Mouse (Mus musculus) C2C12 (cell line): Measurements from ENCODE around the gene Cdk5. TPM values are rescaled to one million over a fixed set of nuclear protein-coding genes. Genes with fewer than 3 reads are reported as not detected.
A peak's percentile ranks its signal among the peaks of the same experiment; 100 is the strongest.

Source experiments
- H3K27me3 ChIP-seq: one replicate; pipeline ENCODE4 v1.6.1; 2011; ENCODE audit not compliant: control insufficient read depth, insufficient read depth, insufficient read length
- H3K36me3 ChIP-seq: one replicate; pipeline ENCODE4 v1.6.1; 2011; ENCODE audit not compliant: control insufficient read depth, insufficient read depth
- H3K4me3 ChIP-seq: one replicate; pipeline ENCODE4 v1.5.1; 2011; ENCODE audit warnings: mild to moderate bottlenecking, control low read depth; ENCODE audit not compliant: poor library complexity, insufficient read depth, severe bottlenecking
- H3K79me2 ChIP-seq: one replicate; pipeline ENCODE4 v1.6.1; 2011; ENCODE audit not compliant: control insufficient read depth, insufficient read depth
- H3K79me3 ChIP-seq: one replicate; pipeline ENCODE4 v1.6.1; 2011; ENCODE audit warnings: low read depth, control low read depth
- H3ac ChIP-seq: one replicate; pipeline ENCODE3; 2011; ENCODE audit warnings: low read depth; ENCODE audit not compliant: control insufficient read depth, insufficient read length
- CEBPB ChIP-seq: IDR thresholded peaks from one replicate; pipeline ENCODE4 v1.6.1; 2011; ENCODE audit warnings: low read depth, mild to moderate bottlenecking, control low read depth, moderate library complexity
- CTCF ChIP-seq: IDR thresholded peaks from one replicate; pipeline ENCODE4 v1.5.1; 2011; ENCODE audit not compliant: control insufficient read depth, insufficient read depth, insufficient read length
- FOSL1 ChIP-seq: IDR thresholded peaks from one replicate; pipeline ENCODE4 v1.8.0; 2011; ENCODE audit warnings: mild to moderate bottlenecking, low read length; ENCODE audit not compliant: poor library complexity, insufficient read depth, severe bottlenecking
- MAX ChIP-seq: IDR thresholded peaks from one replicate; pipeline ENCODE4 v1.6.1; 2011; ENCODE audit warnings: mild to moderate bottlenecking, control low read depth
- MYOD1 ChIP-seq: IDR thresholded peaks from one replicate; pipeline ENCODE4 v1.6.1; 2011; ENCODE audit warnings: low read depth; ENCODE audit not compliant: control insufficient read depth, insufficient read length
- MYOG ChIP-seq: IDR thresholded peaks from one replicate; pipeline ENCODE4 v1.6.1; 2011; ENCODE audit not compliant: control insufficient read depth, insufficient read length; ENCODE audit errors: extremely low read depth
- USF1 ChIP-seq: IDR thresholded peaks from one replicate; pipeline ENCODE4 v1.6.1; 2011; ENCODE audit warnings: low read depth, mild to moderate bottlenecking, control low read depth, moderate library complexity
- polyA plus RNA-seq: library from polyadenylated mRNA; unstranded; fragments of >200 nt; fragmentation: generic; extraction: Trizol; gene quantifications from one replicate; pipeline ENCODE4 v1.2.1, GENCODE M21; 2012; ENCODE audit warnings: missing spikeins

Gene Cdk5
- polyA plus RNA-seq, 1 experiment: 33.4 TPM

DNA sequence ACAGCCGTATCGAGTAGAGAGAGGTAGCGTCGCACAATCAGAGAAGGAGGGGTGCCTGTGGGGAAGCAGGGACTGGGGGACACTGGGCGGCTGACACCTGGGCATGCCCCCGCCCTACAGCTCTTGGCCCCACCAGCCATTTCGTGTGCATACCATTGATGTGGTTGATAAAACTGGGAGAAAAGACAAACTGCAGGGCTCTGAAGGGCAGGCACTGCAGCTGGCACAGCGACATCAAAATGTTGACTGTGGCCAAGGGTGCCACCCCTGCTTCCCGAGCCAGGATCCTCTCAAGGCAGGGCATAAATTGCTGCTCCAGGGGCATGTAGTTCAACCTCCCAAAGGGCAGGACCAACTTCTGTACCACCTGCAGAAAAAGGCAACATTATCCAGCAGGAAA is 18.7 kb upstream of the Cdk5 start:
- Histone ChIP-seq H3K36me3 (peaks cover 62% of the 10 kb centered on the region), H3ac (no peak overlapping the region), H3K4me3 (no peak overlapping the region), H3K27me3 (no peaks in the 10 kb centered on the region), H3K79me3 (peaks cover 8% of the 10 kb centered on the region), H3K79me2 (peaks cover 22% of the 10 kb centered on the region)
- TF ChIP-seq USF1 (no peak), MYOG (no peak), FOSL1 (no peak), MYOD1 (no peak), MAX (no peak), CEBPB (no peak), CTCF (no peak)

DNA sequence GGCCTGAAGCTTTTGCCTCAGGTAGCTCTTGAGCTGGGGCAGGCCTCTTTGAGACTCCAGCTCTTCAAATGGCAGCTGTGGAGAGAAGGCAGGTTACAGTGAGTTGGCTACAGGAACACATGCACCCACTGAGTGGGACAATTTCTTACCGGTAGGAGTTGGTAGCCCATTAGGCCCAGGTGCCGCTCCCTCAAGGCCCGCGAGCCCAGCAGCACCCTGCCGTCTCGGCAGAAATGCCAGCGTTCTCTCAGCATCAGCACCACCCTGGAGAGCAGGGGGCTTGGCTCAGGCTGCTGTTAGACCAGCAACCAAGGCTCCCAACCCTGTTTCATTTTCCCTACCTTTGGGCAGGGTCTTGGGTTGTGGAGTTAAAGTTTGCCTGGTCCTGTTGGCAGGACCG is 17.9 kb upstream of the Cdk5 start:
- peaks cover 8% of the 10 kb centered on the region for H3K79me3 ChIP-seq
- H3K27me3 ChIP-seq: no peaks in the 10 kb centered on the region
- H3K4me3 ChIP-seq: no peak overlapping the region
- H3K79me2 ChIP-seq: peaks cover 22% of the 10 kb centered on the region
- peaks cover 70% of the 10 kb centered on the region for H3K36me3 ChIP-seq
- H3ac ChIP-seq: no peak overlapping the region
- no peak for TF ChIP-seq MAX
- TF ChIP-seq MYOG: no peak
- TF ChIP-seq FOSL1: no peak
- TF ChIP-seq CTCF: no peak
- TF ChIP-seq MYOD1: no peak
- no peak for TF ChIP-seq USF1
- TF ChIP-seq CEBPB: no peak

DNA sequence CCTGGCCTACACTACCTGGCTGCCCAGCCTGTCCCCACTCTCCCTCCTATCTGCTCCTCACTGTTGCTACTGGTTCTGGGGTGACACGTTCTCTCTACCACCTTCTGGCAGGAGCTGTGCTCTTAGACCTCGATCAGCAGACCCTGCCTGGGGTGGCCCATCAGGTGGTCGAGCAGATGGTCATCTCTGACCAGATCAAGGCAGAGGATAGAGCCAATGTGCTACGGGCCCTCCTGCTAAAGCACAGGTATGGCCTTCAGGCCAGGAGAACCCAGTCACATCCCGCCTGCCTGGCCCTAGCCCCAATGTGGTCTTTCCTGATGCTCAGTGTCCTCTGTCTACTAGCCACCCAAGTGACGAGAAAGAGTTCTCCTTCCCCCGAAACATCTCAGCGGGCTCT is 10.7 kb upstream of the Cdk5 start:
- Histone ChIP-seq H3ac (no peak overlapping the region), H3K79me2 (no peaks in the 10 kb centered on the region), H3K79me3 (no peaks in the 10 kb centered on the region), H3K4me3 (no peak overlapping the region), H3K27me3 (no peaks in the 10 kb centered on the region), H3K36me3 (peaks cover 83% of the 10 kb centered on the region)
- TF ChIP-seq USF1 (no peak), CEBPB (no peak), MYOD1 (no peak), MYOG (no peak), CTCF (no peak), FOSL1 (no peak), MAX (no peak)

DNA sequence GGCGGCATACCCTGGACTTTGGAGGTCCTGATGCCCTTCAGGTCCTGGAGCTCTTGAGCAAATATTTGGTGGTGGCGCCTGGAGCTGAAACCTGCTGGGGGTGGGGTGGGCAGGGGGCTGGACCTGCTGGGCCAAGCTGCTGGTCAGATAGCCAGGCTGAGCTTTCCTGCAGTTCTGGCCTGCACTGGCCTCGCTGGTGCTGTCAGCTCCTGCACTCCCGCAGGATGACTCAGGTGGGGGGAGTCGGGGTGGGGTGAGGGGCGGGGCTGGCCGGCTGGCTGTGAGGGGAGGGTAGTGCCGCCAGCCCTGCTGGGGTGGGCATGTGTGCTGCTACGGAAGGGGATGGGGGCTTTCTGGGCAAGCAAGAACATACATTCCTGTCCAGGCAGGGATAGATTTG is 5.3 kb upstream of the Cdk5 start:
- H3K36me3 ChIP-seq: peaks cover 43% of the 10 kb centered on the region
- peaks cover 31% of the 10 kb centered on the region for H3K79me2 ChIP-seq
- peaks cover 13% of the 10 kb centered on the region for H3K79me3 ChIP-seq
- no peak for TF ChIP-seq FOSL1
- TF ChIP-seq MAX: no peak
- no peak for TF ChIP-seq MYOG
- no peak for TF ChIP-seq USF1
- no peak for TF ChIP-seq CEBPB
- no peak for TF ChIP-seq CTCF
- no peak for TF ChIP-seq MYOD1
- H3K4me3 ChIP-seq: no peak overlapping the region
- peak overlapping the region; percentile 15 for H3ac ChIP-seq
- no peaks in the 10 kb centered on the region for H3K27me3 ChIP-seq

DNA sequence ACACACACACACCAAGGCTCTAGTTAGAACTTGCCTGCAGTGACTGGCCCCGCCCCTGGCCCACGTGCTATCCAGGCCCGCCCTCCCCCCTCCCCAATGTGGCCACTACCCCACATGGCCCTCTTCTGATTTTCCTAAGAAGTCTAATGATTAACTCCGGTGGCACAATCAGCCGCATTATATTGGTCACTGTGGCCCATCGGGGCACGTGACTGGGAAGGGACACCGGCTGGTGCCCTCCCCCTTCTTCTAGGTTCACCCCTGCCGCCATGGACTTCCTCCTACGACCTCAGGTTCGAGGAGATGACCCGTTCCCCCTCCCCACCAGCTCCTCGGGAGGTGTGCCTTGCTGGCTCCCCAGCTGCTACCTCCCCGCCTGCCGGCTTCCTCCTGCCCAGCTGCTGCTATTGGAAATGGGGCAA is 4.7 kb upstream of the Cdk5 start:
- TF ChIP-seq CTCF (no peak), MYOD1 (no peak), MAX (no peak), MYOG (no peak), FOSL1 (no peak), USF1 (no peak), CEBPB (no peak)
- no peak overlapping the region for H3ac ChIP-seq
- peaks cover 13% of the 10 kb centered on the region for H3K79me3 ChIP-seq
- H3K79me2 ChIP-seq: peaks cover 31% of the 10 kb centered on the region
- H3K4me3 ChIP-seq: no peak overlapping the region
- no peaks in the 10 kb centered on the region for H3K27me3 ChIP-seq
- peaks cover 40% of the 10 kb centered on the region for H3K36me3 ChIP-seq

DNA sequence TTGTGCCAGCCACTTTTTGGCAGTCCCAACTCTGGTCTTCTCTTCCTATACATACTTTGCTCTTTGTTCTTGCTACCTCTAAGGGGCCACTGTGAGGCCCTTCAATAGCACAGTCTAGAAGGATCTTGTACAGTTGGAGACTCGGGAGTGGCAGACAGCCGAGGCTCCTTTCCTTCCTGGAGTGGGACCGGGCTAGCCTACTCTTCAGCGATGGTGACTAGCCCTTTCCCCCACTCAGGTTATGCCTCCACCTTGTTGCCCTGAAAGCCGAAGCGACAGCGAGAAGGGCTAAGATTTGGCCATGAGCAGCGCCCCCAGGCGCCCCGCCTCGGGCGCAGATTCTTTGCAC is 3.9 kb upstream of the Cdk5 start:
- no peak overlapping the region for H3K4me3 ChIP-seq
- H3K36me3 ChIP-seq: peaks cover 33% of the 10 kb centered on the region
- H3K79me3 ChIP-seq: peaks cover 15% of the 10 kb centered on the region
- peaks cover 37% of the 10 kb centered on the region for H3K79me2 ChIP-seq
- H3ac ChIP-seq: no peak overlapping the region
- H3K27me3 ChIP-seq: no peaks in the 10 kb centered on the region
- TF ChIP-seq CEBPB (no peak), CTCF (no peak), MYOG (no peak), MAX (no peak), FOSL1 (no peak), MYOD1 (no peak), USF1 (no peak)
